ENCODE assay signal across 11 mouse cellular contexts in the genomic region with DNA sequence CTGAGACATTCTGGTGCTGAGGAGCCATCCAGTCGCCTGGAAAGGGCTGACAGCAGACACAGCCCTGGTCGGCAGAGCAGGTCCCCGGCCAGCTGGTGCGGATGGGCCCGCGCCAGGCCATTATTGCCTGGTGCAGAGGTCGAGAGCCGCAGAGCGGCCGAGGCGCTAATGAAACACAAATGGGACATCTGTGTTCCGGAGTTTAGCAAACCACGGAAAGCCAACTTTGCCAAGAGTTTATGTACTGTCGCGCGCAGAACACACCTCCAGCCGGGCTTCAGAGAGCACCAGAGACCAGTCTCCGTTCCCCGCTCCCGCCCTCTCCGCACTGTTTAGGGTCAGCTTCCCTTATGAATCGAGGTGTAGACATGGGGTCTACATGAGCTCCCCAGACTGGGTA.
DNase-seq lines count a peak whose midpoint lies in the region; ATAC-seq and TF ChIP-seq lines count a peak whose summit lies in the region.
"Had no signal": no experiment of that assay in that cellular context is flagged by ENCODE, and none has a peak within 500 bp of the region (broad histone marks: within the 10 kb centered on the region; RNA-seq: fewer than 3 reads in every experiment).

No protein-coding gene starts in this region.

- no peak overlapping the region for H3K9ac ChIP-seq in forebrain, embryonic 16.5 days (replicated peaks; ENCODE audit: low read depth, low read length)

- intact Hi-C loops in left cerebral cortex, postnatal 36 days (cut with DNase I), result no loop called here

- no peak overlapping the region for H3K27ac ChIP-seq in cerebellum, adult 2 months (ENCODE audit: insufficient read depth, low read length)
- no peak overlapping the region for H3K27ac ChIP-seq in forebrain, embryonic 16.5 days (ENCODE audit: low read length)
- H3K27ac ChIP-seq: heart, embryonic 10.5 days had no signal

- no peak for TF ChIP-seq CTCF in cerebellum, adult 2 months (IDR thresholded peaks at IDR 0.05; ENCODE audit: borderline replicate concordance, insufficient read depth, low read depth, low read length)

- peaks cover 15% of the 10 kb centered on the region for H3K4me1 ChIP-seq in cerebellum, adult 2 months (ENCODE audit: control insufficient read depth, insufficient read depth, low read length)
- H3K4me1 ChIP-seq in forebrain, embryonic 16.5 days (replicated peaks; ENCODE audit: control insufficient read depth, insufficient read depth, low read length), result peaks cover 7% of the 10 kb centered on the region

- no peak for TF ChIP-seq POLR2A in cerebellum, adult 2 months (IDR thresholded peaks at IDR 0.05; ENCODE audit: borderline replicate concordance, insufficient read depth, low read length)

- no peak overlapping the region for H3K4me3 ChIP-seq in cerebellum, adult 2 months (replicated peaks; ENCODE audit: insufficient read depth, low read depth, low read length)
- H3K4me3 ChIP-seq in forebrain, embryonic 16.5 days (replicated peaks; ENCODE audit: low read length), result no peak overlapping the region
- H3K4me3 ChIP-seq: heart, embryonic 10.5 days had no signal

- 11% methylated on average over 22 of the region's 22 CpGs for WGBS in cerebellum, adult 2 months
- WGBS in forebrain, embryonic 16.5 days, result 58% methylated on average over 22 of the region's 22 CpGs

- no peaks in the 10 kb centered on the region for H3K9me3 ChIP-seq in forebrain, embryonic 16.5 days (ENCODE audit: control insufficient read depth, low read length)
- H3K9me3 ChIP-seq: heart, embryonic 10.5 days had no signal

- DNase-seq in kidney, postnatal 10 days, result peak; percentile 65
- DNase-seq in kidney, adult 8-10 months, result no peak
- DNase-seq in Muller cell, postnatal 12 days (ENCODE audit: inconsistent ontology term), result peak; percentile 65
- peak; percentile 43 to 51 for DNase-seq in cerebellum, adult 2 months
- no peak for DNase-seq in ovary, postnatal 10 days (ENCODE audit: low spot score)
- no peak for DNase-seq in left cerebral cortex, postnatal 36 days (ENCODE audit: low spot score in 2 of 2)
- DNase-seq: adrenal gland, postnatal 10 days had no signal

- H3K27me3 ChIP-seq in cerebellum, adult 2 months (ENCODE audit: control insufficient read depth, insufficient read depth, low read length), result no peaks in the 10 kb centered on the region; the same call in 1 of the 2 replicates
- H3K27me3 ChIP-seq in forebrain, embryonic 16.5 days (replicated peaks; ENCODE audit: control insufficient read depth, insufficient read depth, low read length), result no peaks in the 10 kb centered on the region

- ATAC-seq in forebrain, embryonic 16.5 days, result 0 out of 2 replicates have a peak, but pooled peaks have one; percentile 31
- no peak for ATAC-seq in inflammation-experienced regulatory T-cells, adult 6 months

- no peaks in the 10 kb centered on the region for H3K36me3 ChIP-seq in forebrain, embryonic 16.5 days (ENCODE audit: control insufficient read depth, insufficient read depth)
- H3K36me3 ChIP-seq: G1E; heart, embryonic 10.5 days had no signal

- no peak overlapping the region for H3K4me2 ChIP-seq in forebrain, embryonic 16.5 days (ENCODE audit: low read length)

Comparison
In these comparisons a context has a peak if more than half of its experiments do, and no peak if none do; other contexts are left out.
1. DNase-seq: peak in kidney, postnatal 10 days (single experiment), Muller cell, postnatal 12 days (single experiment) and cerebellum, adult 2 months (2 of 2); none in kidney, adult 8-10 months (0 of 2), ovary, postnatal 10 days (single experiment) and left cerebral cortex, postnatal 36 days (0 of 2).